Mouse (Mus musculus) midbrain, embryonic 13.5 days (tissue): ENCODE measurements around the gene Apoc4. TPM values are rescaled to one million over a fixed set of nuclear protein-coding genes. Genes with fewer than 3 reads are reported as not detected.

Experiments used
- ATAC-seq: fragments of 200-750 bp; cut with Nextera tagmentation; 2 replicates; pipeline ENCODE4 v1.8.0; 2017; ENCODE audit warnings: mild to moderate bottlenecking, moderate TSS enrichment, moderate library complexity
- H3K27ac ChIP-seq: fragments of 300-500 bp; sonication (generic); 2 replicates; pipeline ENCODE4 v1.5.1; 2015; ENCODE audit warnings: inconsistent platforms, mild to moderate bottlenecking, moderate library complexity
- H3K27me3 ChIP-seq: fragments of 300-500 bp; sonication (generic); 2 replicates; pipeline ENCODE4 v1.6.1; 2015; ENCODE audit warnings: mild to moderate bottlenecking, inconsistent platforms
- H3K36me3 ChIP-seq: fragments of 300-500 bp; sonication (generic); 2 replicates; pipeline ENCODE4 v1.6.1; 2015; ENCODE audit warnings: mild to moderate bottlenecking, inconsistent platforms
- H3K4me1 ChIP-seq: fragments of 300-500 bp; sonication (generic); replicated peaks from 2 replicates; pipeline ENCODE4 v1.6.1; 2015; ENCODE audit warnings: inconsistent platforms
- H3K4me2 ChIP-seq: fragments of 300-500 bp; sonication (generic); replicated peaks from 2 replicates; pipeline ENCODE4 v1.6.1; 2015; ENCODE audit warnings: moderate library complexity, mild to moderate bottlenecking, inconsistent platforms
- H3K4me3 ChIP-seq: fragments of 300-500 bp; sonication (generic); replicated peaks from 2 replicates; pipeline ENCODE4 v1.5.1; 2015; ENCODE audit warnings: mild to moderate bottlenecking, inconsistent platforms
- H3K9ac ChIP-seq: fragments of 300-500 bp; sonication (generic); replicated peaks from 2 replicates; pipeline ENCODE4 v1.6.1; 2015; ENCODE audit warnings: mild to moderate bottlenecking, inconsistent platforms
- H3K9me3 ChIP-seq: fragments of 300-500 bp; sonication (generic); 2 replicates; pipeline ENCODE4 v1.6.1; 2016; ENCODE audit warnings: mild to moderate bottlenecking, inconsistent platforms
- WGBS: fragments of 180-500 bp; shearing (Covaris S2); methylation state at CpG from one replicate; pipeline ENCODE4 v1.1.7; 2015; 5-methylcytosine and 5-hydroxymethylcytosine counted together
- polyA plus RNA-seq: library from polyadenylated mRNA; unstranded; fragments of >200 nt; fragmentation: Nextera tagmentation; extraction: Ambion mirVana; gene quantifications from 2 replicates; pipeline ENCODE4 v1.2.1, GENCODE M21; 2015

Gene Apoc4
- polyA plus RNA-seq, 1 experiment from 2014 or later: not detected

- H3K9me3 ChIP-seq: no peaks in the 10 kb centered on the region
- no peak overlapping the region for H3K27ac ChIP-seq
- ATAC-seq: no peak
- H3K36me3 ChIP-seq: peaks cover 50% of the 10 kb centered on the region
- no peak overlapping the region for H3K9ac ChIP-seq
- H3K4me2 ChIP-seq: no peak overlapping the region
- no peaks in the 10 kb centered on the region for H3K27me3 ChIP-seq
- no peak overlapping the region for H3K4me3 ChIP-seq
- peaks cover 18% of the 10 kb centered on the region for H3K4me1 ChIP-seq
- 92% methylated on average over 9 of the region's 9 CpGs for WGBS
These were observed 32.3 kb upstream of the Apoc4 start for GRCm38 (mm10) chr7:19713598-19713997.

GRCm38 (mm10) chr7:19713196-19713595 is 31.9 kb upstream of the Apoc4 start:
- Histone ChIP-seq H3K4me3 (no peak overlapping the region), H3K27ac (no peak overlapping the region), H3K4me2 (no peak overlapping the region), H3K27me3 (no peaks in the 10 kb centered on the region), H3K9ac (no peak overlapping the region), H3K4me1 (peaks cover 18% of the 10 kb centered on the region), H3K9me3 (no peaks in the 10 kb centered on the region), H3K36me3 (peaks cover 50% of the 10 kb centered on the region)
- WGBS: 60% methylated on average over 4 of the region's 4 CpGs
- ATAC-seq: no peak

DNA sequence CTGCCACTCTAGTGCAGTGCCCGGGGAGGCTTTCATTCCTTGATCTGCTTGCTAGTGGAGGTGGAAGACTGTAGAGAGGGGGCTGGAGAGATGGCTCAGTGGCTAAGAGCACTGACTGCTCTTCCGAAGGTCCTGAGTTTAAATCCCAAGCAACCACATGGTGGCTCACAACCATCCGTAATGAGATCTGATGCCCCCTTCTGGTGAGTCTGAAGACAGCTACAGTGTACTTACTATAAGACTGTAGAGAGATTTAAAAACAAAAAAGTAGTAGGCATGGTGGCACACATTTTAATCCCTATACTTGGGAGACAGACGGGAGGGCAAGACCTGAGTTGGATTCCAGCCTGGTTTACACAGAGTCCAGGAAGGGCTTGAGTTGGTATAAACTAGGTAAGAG is 31.1 kb upstream of the Apoc4 start:
- whole genome bisulfite sequencing: 76% methylated on average over 4 of the region's 4 CpGs
- H3K27ac ChIP-seq: no peak overlapping the region
- no peaks in the 10 kb centered on the region for H3K27me3 ChIP-seq
- no peaks in the 10 kb centered on the region for H3K9me3 ChIP-seq
- H3K9ac ChIP-seq: no peak overlapping the region
- H3K4me2 ChIP-seq: no peak overlapping the region
- no peak for ATAC-seq
- H3K4me3 ChIP-seq: no peak overlapping the region
- H3K36me3 ChIP-seq: peaks cover 57% of the 10 kb centered on the region
- peaks cover 18% of the 10 kb centered on the region for H3K4me1 ChIP-seq

- Histone ChIP-seq H3K4me1 (peaks cover 12% of the 10 kb centered on the region), H3K9ac (no peak overlapping the region), H3K4me3 (no peak overlapping the region), H3K4me2 (no peak overlapping the region), H3K27ac (no peak overlapping the region), H3K36me3 (peaks cover 71% of the 10 kb centered on the region), H3K9me3 (no peaks in the 10 kb centered on the region), H3K27me3 (no peaks in the 10 kb centered on the region)
- ATAC-seq: no peak
- 97% methylated on average over 10 of the region's 10 CpGs for WGBS
These were observed 29.4 kb upstream of the Apoc4 start for GRCm38 (mm10) chr7:19710650-19711049.

DNA sequence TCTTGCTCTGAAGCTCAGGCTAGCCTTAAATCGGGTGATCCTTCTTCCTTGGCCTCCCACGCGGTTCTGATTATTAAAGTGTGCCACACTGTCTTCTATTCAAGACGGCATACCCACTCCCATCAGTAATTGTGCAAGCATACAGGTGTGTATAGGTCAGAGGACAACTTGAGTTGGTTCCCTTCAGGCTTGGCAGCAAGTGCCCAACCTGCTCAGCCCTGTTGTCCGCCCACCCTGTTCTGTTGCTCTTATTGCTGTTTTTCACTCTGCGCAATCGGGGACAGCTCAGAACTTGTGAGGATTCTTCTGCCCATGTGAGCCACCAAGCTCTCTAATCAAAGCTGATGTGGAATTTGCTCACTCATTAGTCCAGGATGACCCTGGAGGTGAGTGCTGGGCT is 24.0 kb upstream of the Apoc4 start:
- Histone ChIP-seq H3K9ac (no peak overlapping the region), H3K4me2 (no peak overlapping the region), H3K36me3 (peaks cover 68% of the 10 kb centered on the region), H3K27ac (no peak overlapping the region), H3K4me3 (no peak overlapping the region), H3K9me3 (no peaks in the 10 kb centered on the region), H3K27me3 (no peaks in the 10 kb centered on the region), H3K4me1 (0 out of 2 replicates have a peak, but pooled peaks cover 3% of the 10 kb centered on the region)
- 94% methylated on average over 7 of the region's 7 CpGs for WGBS
- ATAC-seq: no peak

DNA sequence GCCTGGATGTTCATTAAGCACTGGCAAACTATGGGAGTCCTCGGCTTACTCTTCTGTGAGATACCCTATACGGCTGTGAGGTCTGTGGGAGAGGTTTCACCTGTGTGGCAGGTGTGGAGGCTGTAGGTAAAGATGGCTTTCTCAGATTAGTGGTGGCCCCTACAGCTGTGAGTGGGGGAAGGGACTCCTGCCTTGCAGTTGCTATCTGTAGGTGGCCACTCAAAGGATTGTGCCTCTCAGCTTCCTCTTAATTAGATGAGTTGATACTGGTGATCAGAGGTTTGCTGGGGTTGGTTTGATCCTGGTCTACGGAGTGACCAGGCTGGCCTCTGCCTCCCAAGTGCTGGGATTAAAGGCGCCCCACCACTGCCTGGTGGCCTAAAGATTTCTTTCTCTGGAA is 23.2 kb upstream of the Apoc4 start:
- peaks cover 4% of the 10 kb centered on the region for H3K4me1 ChIP-seq
- no peaks in the 10 kb centered on the region for H3K9me3 ChIP-seq
- H3K27ac ChIP-seq: no peak overlapping the region
- H3K4me3 ChIP-seq: no peak overlapping the region
- ATAC-seq: no peak
- no peak overlapping the region for H3K4me2 ChIP-seq
- no peaks in the 10 kb centered on the region for H3K27me3 ChIP-seq
- 95% methylated on average over 4 of the region's 4 CpGs for WGBS
- peaks cover 60% of the 10 kb centered on the region for H3K36me3 ChIP-seq
- H3K9ac ChIP-seq: no peak overlapping the region

DNA sequence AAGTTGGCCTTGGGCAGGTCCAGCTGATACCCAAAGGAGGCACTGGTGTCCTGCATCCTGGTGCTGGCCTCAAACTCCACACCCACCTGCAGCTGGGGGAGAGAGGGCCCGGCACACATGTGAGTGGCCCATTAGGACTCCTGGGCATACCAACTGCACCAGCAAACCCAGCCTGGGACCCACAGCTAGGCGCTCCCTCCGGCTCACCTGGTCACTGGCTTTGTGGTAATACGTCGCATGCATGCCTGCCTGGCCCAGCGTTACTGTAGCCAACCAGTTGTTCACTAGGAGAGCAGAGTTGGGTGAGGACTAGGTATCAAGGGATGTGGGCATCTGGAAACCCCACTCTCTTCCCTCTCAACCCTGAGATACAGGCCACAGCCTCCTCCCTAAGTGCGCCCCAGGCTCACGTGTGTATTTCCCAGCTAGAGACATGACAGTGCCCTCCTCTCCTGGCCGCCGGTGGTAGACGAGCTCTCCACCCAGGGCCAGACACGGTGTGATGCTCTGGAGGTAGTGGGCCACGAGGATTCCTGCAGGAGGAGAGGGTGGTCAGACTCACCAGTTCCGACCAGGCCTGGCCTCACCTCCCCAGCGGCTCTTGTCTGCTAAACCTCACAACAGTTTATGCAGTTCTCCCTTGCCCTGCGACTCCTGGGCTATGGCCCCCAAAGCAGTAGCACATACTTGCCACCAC is 21.7 kb upstream of the Apoc4 start:
- no peak for ATAC-seq
- 93% methylated on average over 16 of the region's 16 CpGs for WGBS
- Histone ChIP-seq H3K27ac (no peak overlapping the region), H3K4me2 (no peak overlapping the region), H3K27me3 (no peaks in the 10 kb centered on the region), H3K36me3 (peaks cover 47% of the 10 kb centered on the region), H3K4me1 (peaks cover 19% of the 10 kb centered on the region), H3K4me3 (no peak overlapping the region), H3K9me3 (no peaks in the 10 kb centered on the region), H3K9ac (no peak overlapping the region; the same call in 1 of the 2 replicates)

DNA sequence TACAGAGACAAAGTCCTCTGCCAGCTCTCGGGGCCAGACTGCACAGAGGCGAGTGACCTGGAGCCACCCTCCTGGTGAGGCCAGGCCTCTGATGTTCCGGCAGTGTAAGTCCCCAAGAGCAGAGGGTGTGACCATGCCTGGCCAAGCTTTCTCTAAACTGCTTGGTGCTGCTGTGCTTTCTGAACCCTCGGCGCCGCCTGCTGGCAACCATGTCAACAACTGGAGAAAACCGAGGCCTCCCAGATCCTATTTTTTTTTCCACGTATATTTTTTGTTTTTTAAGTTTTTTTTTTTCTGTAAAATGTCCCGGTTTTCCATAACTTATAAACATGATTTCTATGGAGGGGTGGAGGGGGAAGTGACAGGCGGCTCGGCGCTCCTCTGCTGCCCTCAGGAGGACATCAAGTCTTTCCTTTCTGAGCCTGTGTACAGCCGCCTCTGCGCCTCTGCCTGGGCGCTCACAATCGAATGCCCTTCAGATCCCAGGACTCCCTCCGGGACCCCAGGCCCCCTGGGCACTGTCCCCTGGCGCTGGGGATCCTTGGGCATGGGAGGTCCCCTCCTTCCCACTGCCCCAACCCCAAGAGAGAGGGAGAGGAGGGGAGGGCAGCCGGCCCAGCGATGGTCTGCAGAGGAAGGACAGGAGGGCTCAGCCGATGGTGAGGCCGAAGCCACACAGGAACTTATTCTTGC is 19.9 kb upstream of the Apoc4 start:
- Histone ChIP-seq H3K9me3 (no peaks in the 10 kb centered on the region), H3K27ac (no peak overlapping the region; the same call in 1 of the 2 replicates)
- WGBS: 33% methylated on average over 22 of the region's 22 CpGs

GRCm38 (mm10) chr7:19700299-19701068 is 19.2 kb upstream of the Apoc4 start:
- Histone ChIP-seq H3K9ac (no peak overlapping the region), H3K4me1 (peaks cover 21% of the 10 kb centered on the region), H3K27me3 (no peaks in the 10 kb centered on the region), H3K4me2 (no peak overlapping the region), H3K36me3 (peaks cover 38% of the 10 kb centered on the region), H3K9me3 (no peaks in the 10 kb centered on the region), H3K27ac (no peak overlapping the region; the same call in 1 of the 2 replicates), H3K4me3 (no peak overlapping the region)
- WGBS: 63% methylated on average over 12 of the region's 12 CpGs
- ATAC-seq: no peak

More for the DNA sequence above, 19.9 kb upstream of the Apoc4 start:
- Histone ChIP-seq H3K4me3 (no peak overlapping the region), H3K4me2 (no peak overlapping the region), H3K4me1 (peaks cover 21% of the 10 kb centered on the region), H3K9ac (no peak overlapping the region), H3K27me3 (no peaks in the 10 kb centered on the region), H3K36me3 (peaks cover 36% of the 10 kb centered on the region)
- peak; percentile 50 for ATAC-seq

DNA sequence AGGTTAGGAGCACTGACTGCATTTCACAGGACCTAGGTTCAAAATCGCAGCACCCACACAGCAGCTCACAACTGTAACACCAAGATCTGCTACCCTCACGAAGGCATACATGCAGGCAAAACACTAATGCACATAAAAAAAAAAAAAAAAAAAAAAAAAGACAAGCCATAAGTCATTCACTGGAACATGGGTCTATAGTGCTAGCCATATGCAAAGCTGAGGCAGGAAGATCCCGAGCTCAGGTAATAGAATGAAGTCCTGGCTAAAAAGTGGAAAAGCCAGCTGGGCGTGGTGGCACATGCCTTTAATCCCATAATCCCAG is 18.5 kb upstream of the Apoc4 start:
- peaks cover 38% of the 10 kb centered on the region for H3K36me3 ChIP-seq
- WGBS: 85% methylated on average over 4 of the region's 4 CpGs
- H3K27ac ChIP-seq: no peak overlapping the region
- H3K27me3 ChIP-seq: no peaks in the 10 kb centered on the region
- no peak for ATAC-seq
- no peaks in the 10 kb centered on the region for H3K9me3 ChIP-seq
- H3K4me2 ChIP-seq: 0 out of 2 replicates have a peak overlapping the region, but pooled peaks have one; percentile 64
- H3K4me1 ChIP-seq: peaks cover 21% of the 10 kb centered on the region
- no peak overlapping the region for H3K9ac ChIP-seq
- no peak overlapping the region for H3K4me3 ChIP-seq

DNA sequence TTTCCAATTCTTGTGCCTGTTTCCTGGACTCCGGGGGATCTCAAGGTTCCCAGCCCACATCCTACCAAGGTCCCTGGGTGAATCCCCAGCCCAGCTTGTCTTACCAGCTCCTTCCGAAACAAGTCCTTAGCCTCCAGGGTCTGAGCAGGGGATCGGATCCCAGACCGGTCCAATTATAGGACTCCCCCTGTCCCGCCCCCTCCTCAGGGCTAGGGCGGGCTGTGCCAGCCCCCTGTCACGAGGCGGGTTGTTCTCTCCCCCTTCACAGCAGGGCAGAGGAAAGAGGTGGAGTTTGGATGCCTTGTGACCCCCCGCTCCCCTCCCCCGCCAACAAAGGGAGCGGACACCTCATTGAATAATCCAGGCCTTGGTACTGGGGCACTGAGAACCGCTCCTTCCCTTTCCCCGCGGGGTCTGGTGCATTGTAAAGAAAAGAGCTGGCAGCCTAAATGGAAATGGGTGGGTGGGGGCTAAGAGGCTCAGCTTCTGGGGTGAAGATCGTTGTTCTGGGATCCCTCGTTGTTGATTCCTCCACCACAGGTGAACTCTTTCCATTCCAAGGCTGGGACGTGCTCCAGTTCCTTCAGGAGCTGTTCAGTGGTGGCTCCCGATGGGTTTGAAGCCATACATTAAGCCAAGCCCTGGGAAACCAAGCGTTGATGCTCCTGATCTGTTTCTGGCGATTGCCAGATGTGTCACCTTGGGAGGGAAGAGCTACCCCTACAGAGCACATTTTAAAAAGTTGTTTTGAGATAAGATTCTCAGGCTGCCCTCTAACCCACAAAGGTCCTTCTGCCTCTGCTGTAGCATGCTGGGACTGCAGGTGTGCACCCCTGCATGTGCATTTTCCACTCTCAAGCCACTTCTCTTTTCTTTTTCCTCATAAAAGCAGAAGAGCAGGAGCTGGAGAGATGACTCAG is 17.9 kb upstream of the Apoc4 start, which contains the start of gene Apoe:
TSS of gene Apoe (minus strand) at position 282 of the 920 bp plus-strand sequence.
- 2% methylated on average over 19 of the region's 20 CpGs for WGBS
- H3K9ac ChIP-seq: peak within 1 kb of the TSS; percentile 66
- ATAC-seq: peak; percentile 49; the same call in 1 of the 2 replicates
- no peaks in the 10 kb centered on the region for H3K27me3 ChIP-seq
- no peaks in the 10 kb centered on the region for H3K9me3 ChIP-seq
- H3K4me3 ChIP-seq: peak within 1 kb of the TSS; percentile 36
- peak within 1 kb of the TSS; percentile 4; the same call in 1 of the 2 replicates for H3K27ac ChIP-seq
- H3K4me2 ChIP-seq: peak within 1 kb of the TSS; percentile 64
- peaks cover 33% of the 10 kb centered on the region for H3K36me3 ChIP-seq
- peaks cover 21% of the 10 kb centered on the region for H3K4me1 ChIP-seq
